Mouse (Mus musculus): ENCODE measurements around the gene Fst.

Gene Fst

DNA sequence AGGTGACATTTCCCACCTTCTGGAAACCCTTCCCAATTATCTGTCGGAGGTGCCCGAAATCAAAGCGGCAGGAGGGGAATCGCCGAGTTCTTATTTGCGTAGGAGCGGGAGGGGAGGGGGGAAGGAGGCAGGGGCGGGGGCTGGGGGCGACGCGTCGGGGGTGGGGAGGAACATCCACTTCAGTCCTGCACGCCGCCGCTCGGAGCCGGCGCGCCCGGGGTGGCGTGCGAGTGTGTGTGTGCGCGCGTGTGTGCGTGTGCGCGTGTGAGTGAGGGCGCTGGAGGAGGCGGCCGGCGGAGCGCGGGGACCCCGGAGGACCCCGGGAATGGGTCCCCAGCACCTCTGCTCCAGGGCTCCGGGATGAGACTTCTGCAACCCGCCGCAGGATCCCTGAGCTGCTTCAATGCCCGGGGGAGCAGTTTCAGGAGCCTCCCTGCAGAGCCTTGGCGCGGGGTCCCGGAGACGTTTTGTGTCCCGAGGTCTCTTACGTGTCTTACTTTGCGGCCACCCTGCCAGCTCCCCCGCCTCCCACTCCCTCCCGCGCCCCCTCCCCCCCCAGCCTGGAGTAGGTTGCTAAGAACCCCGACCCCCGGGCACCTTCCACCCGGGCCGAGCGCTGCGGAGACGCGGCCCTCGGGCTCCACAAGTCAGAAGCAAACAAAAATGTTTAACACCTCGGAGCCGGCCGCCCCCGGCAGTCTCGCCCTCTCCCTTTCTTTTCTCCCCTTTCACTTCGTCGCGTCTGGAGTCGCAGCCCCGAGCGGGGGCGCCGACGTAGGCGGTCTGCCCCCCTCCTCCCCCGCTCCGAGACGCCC is at the start of gene Fst:
Gene Fst, minus strand, starts transcription at position 66 of the 815 bp plus-strand sequence.
- peak; percentile 68 for DNase-seq (ENCODE audit: extremely low read depth, insufficient read length, low spot score)

- peak; percentile 5 for DNase-seq (ENCODE audit: extremely low read depth, insufficient read length, low spot score)
Measured at GRCm38 (mm10) chr13:114493826-114494225, 35.1 kb upstream of the Fst start.

DNA sequence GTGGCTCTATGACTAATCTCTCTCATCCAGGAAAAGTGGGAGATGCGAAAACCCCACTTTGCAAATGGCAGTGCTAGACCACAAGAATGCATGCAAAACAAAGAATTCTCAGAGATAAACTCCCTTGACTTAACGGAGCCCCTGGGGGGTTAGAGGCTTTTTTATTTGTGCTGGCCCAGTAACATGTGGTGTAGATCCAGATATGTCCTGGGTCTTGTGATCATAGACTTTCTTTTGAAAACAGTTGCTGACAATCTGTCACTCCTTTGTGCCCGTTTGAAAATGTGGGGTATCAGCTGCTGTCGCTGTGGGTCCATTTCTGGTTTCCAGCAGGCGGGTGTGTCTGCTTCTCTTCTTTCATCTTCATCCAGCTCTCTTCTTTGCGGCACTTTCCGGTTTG is 29.4 kb upstream of the Fst start:
- DNase-seq (ENCODE audit: extremely low read depth, insufficient read length, low spot score) = no peak

DNA sequence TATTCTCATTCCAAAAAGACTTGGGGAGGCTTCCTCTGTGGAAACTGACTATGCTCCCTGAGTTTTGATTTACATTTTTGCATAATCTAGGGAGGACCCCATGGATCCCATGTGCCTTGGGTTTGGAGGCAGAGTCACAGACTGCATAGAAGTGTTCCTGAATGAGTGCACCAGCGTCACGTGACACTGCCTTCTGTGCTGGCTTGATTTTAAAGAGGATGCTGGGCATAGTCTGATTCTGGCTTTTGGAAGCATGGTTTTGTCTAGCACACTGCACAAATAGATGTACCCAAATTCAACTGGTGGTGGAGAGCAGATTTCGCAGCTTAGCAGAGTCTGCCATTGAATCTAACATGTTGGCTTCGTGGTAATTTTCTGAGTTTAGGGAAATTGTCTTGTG is 19.6 kb upstream of the Fst start:
- no peak for DNase-seq (ENCODE audit: extremely low read depth, insufficient read length, low spot score)

DNA sequence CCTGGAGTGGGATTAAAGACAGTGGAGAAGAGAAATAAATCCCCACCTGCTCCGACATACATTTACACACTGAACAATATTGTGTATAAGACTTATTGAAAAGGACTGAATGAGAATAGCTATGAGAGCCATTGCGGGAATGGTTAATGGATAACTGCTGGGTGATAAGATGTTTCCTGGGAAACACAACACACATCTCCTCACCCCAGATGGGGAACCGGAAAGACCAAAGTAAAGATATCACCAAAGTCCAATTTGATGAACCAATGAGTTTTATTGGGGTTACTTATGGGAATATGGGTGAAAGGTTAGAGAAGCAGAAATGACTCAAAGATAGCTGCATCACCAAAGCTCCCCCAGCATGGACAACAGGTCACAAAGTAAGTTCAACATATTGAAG is 11.2 kb upstream of the Fst start:
- DNase-seq (ENCODE audit: extremely low read depth, insufficient read length, low spot score) = no peak

GRCm38 (mm10) chr13:114466269-114466919 is 7.6 kb upstream of the Fst start:
- DNase-seq (ENCODE audit: extremely low read depth, insufficient read length, low spot score) = no peak

DNA sequence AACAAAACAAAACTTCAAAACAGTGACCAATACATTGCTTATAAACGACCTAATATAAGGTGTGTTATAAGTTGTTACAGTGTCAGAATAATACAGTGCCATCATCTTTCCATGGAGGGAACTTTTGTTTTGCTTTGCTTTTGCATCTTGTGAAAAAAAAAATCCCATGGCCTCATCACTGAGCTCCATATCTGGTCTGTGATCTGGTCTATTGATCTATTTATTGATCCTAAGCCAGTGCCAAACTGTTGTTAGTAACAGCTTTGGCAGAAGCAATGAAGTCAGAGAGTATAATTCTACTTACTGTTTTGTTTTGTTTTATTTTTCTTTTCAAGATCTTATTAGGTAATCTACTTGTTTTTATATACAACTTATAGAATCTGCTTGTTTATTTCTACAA is 6.6 kb upstream of the Fst start:
- DNase-seq (ENCODE audit: extremely low read depth, insufficient read length, low spot score) = no peak

GRCm38 (mm10) chr13:114464824-114465223 is 6.1 kb upstream of the Fst start:
- no peak for DNase-seq (ENCODE audit: extremely low read depth, insufficient read length, low spot score)

DNA sequence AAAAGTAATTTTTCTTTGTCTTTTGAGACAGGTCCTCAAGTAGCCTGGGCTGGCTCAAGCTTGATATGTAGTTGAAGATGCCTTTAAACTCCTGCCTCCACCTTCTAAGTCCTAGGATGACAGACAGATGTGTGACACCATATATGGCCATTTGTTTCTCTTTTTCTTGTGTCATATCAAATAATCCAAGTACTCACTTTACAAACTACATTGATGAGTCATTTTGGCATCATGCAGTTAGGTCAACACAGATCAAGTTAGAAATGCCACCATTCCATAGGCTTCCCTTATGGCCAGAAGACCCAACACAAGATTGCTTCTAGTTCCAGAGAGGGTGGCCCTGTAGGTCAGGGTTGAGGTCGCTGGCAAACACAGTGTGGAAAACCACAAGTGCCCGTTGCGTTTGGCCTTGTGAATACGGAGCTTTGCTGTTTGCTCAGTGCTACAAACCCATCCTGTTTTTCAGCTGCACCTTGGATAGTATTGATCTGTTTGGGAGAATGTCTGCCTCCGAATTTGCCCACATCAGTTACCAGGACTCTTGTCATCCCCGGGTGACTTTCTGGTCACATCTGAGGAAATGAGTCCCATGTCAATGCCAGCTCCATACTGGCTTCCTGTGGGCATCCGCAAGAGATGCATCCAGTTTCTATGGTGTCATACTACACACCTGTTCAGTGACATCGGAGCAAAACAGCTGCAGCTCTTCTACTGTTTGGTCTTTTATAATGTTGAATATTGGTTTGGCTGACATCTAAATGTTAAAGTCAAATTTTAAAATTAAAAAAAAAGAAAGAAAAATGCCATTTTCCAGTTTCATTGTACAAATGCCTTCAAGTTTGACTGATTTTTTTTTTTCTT is 4.0 kb upstream of the Fst start:
- no peak for DNase-seq (ENCODE audit: extremely low read depth, insufficient read length, low spot score)

- DNase-seq (ENCODE audit: extremely low read depth, insufficient read length, low spot score) = peak; percentile 52
Measured at GRCm38 (mm10) chr13:114460306-114460892, 1.6 kb upstream of the Fst start.

- no peak for DNase-seq (ENCODE audit: extremely low read depth, insufficient read length, low spot score)
Measured at GRCm38 (mm10) chr13:114459701-114460160, 980 bp upstream of the Fst start.

DNA sequence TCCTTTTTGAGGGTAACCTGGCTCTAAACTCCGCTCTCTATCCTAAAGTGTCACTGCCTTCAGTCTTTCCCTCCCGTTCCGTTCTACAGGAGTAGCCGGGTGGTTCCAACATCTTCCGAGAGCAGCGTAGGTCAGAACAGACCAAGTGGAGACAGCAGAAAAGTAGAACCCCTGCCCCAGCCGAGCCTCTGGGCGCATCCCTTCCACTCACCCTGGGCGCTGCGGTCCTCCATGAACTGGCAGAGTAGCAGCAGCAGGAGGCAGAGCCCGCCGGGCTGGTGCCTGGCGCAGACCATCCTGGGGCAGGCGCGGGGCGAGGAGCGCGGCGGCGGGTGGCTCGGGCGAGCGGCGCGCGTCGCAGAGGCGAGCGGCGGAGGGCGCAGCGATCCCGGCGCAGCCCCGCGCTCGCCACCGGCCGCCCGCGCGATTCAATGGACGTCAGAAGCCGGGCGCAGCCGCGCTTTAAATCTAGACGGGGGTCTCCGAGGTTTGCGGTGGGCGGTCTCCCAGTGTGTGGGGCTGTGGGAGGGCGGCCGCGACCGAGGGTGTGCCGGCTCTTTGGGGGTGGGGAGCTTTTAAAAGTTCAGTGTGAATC is 363 bp downstream of the Fst start:
- DNase-seq (ENCODE audit: extremely low read depth, insufficient read length, low spot score) = peak; percentile 72

DNA sequence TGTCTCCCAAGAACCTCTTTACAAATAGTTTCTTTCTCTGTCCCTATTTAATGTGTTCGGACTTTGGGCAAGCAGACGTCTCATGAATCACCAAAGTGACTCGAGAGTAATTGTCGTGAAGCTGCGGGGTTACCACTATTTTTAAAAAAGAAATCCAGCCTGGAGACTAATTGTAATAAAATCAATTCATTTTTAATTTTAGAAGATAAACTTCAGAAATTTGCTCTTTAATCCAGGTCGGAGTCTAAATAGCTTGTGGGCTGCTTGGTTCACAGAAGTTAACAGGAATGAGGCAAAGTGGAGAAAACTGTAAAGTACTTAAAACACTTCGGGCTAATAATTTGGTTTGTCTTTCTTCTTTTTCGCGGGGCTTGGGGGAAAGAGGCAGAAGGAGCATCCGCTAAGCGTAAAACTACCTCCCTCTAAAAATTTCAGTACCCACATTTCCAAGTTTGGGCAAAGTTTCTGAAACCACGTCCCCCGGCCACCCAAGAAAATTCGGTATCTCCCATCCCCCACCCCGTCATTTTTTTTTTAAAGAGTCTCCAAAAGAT is 1.1 kb downstream of the Fst start:
- no peak for DNase-seq (ENCODE audit: extremely low read depth, insufficient read length, low spot score)

GRCm38 (mm10) chr13:114456766-114457566 is 1.8 kb downstream of the Fst start:
- DNase-seq (ENCODE audit: extremely low read depth, insufficient read length, low spot score) = peak; percentile 81

DNA sequence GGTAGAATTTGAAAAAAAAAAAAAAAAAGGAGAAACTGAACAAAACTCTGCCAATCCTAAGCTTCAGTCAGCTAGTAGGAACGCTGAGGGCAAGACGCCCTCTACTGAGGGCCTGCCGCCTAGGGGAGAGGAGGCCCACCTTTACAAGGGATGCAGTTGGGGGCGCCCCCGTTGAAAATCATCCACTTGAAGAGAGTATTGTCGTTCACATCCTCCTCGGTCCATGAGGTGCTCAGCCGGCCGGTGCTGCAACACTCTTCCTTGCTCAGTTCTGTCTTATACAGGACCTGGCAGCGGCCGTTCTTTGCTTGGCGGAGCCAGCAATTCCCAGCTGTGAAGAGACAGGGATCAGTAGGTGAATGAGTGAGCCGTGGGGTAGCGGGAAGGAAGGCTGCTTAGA is 2.5 kb downstream of the Fst start:
- DNase-seq (ENCODE audit: extremely low read depth, insufficient read length, low spot score) = no peak

GRCm38 (mm10) chr13:114455788-114456187 is 3.0 kb downstream of the Fst start:
- no peak for DNase-seq (ENCODE audit: extremely low read depth, insufficient read length, low spot score)

DNA sequence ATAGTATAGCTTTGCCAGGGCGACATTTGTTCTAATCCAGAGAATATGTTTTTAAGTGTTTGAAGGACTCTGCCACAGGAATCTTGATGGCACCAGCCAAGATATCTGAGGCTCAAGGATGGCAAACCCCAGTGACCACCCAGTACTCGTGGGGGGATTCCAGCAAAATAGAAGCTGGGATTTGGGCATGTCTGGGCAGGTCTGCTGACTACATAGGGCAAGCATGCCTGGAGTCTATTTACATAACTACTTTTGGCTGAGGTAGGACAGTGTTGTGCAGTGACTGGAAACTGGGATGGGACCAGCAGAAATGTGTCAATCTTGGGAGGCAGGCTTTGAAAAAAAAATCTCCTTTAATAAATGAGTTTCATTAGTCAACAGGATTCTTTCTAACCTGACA is 11.5 kb downstream of the Fst start:
- DNase-seq (ENCODE audit: extremely low read depth, insufficient read length, low spot score) = peak; percentile 39

- no peak for DNase-seq (ENCODE audit: extremely low read depth, insufficient read length, low spot score)
Measured at GRCm38 (mm10) chr13:114432491-114432890, 26.3 kb downstream of the Fst start.

DNA sequence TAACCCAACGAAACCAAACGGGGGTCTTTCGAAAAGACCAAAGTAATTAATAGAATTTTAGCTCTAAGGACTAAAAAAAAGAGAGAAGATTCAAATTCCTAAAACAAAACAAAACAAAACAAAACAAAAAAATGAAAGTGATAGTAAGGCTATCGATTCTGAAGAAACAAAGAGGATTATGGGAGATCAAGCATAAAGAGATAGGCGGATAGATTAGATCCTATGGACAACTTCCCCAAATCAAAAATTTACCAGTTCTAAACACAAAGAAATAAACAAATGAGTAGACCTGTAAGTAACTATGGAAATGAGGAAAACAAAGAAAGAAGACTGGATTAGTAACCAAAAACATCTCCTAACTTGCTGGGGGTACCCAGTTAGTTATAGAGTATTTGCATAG is 33.5 kb downstream of the Fst start:
- no peak for DNase-seq (ENCODE audit: extremely low read depth, insufficient read length, low spot score)

All from 3134 (cell line).